Mouse (Mus musculus): ENCODE results near the gene Taldo1.

Taldo1 gene

GRCm38 (mm10) chr7:141423811-141424210 lies 31.8 kb downstream of the Taldo1 start:
- DNase-seq (ENCODE audit: low spot score in 2 of 2) = no peak

- DNase-seq (ENCODE audit: low spot score in 2 of 2) = no peak
Measured at GRCm38 (mm10) chr7:141426948-141427730, 35.1 kb downstream of the Taldo1 start.

- no peak for DNase-seq (ENCODE audit: low spot score in 2 of 2)
Measured at GRCm38 (mm10) chr7:141428701-141429100, 36.7 kb downstream of the Taldo1 start.

GRCm38 (mm10) chr7:141429310-141429709 lies 37.3 kb downstream of the Taldo1 start, which contains the start of gene Cend1:
Gene Cend1, minus strand, starts transcription at chr7:141429491.
- peak; percentile 73 to 79 for DNase-seq (ENCODE audit: low spot score in 2 of 2)

- no peak for DNase-seq (ENCODE audit: low spot score in 2 of 2)
Measured at GRCm38 (mm10) chr7:141429840-141430584, 38.0 kb downstream of the Taldo1 start.

GRCm38 (mm10) chr7:141430585-141431240 lies 38.7 kb downstream of the Taldo1 start:
- DNase-seq (ENCODE audit: low spot score in 2 of 2) = no peak

- DNase-seq (ENCODE audit: low spot score in 2 of 2) = no peak
Measured at GRCm38 (mm10) chr7:141431434-141432185, 39.6 kb downstream of the Taldo1 start.

- no peak for DNase-seq (ENCODE audit: low spot score in 2 of 2)
Measured at GRCm38 (mm10) chr7:141432186-141432611, 40.2 kb downstream of the Taldo1 start.

- no peak for DNase-seq (ENCODE audit: low spot score in 2 of 2)
Measured at GRCm38 (mm10) chr7:141432741-141433516, 40.9 kb downstream of the Taldo1 start.

- no peak for DNase-seq (ENCODE audit: low spot score in 2 of 2)
Measured at GRCm38 (mm10) chr7:141433517-141434400, 41.8 kb downstream of the Taldo1 start.

- DNase-seq (ENCODE audit: low spot score in 2 of 2) = peak in 1 of 2 experiments; percentile 55
Measured at GRCm38 (mm10) chr7:141434464-141434863, 42.5 kb downstream of the Taldo1 start.

GRCm38 (mm10) chr7:141435129-141435855 lies 43.3 kb downstream of the Taldo1 start:
- no peak for DNase-seq (ENCODE audit: low spot score in 2 of 2)

- no peak for DNase-seq (ENCODE audit: low spot score in 2 of 2)
Measured at GRCm38 (mm10) chr7:141435856-141436522, 44.0 kb downstream of the Taldo1 start.

GRCm38 (mm10) chr7:141436523-141436892 lies 44.5 kb downstream of the Taldo1 start:
- DNase-seq (ENCODE audit: low spot score in 2 of 2) = no peak

GRCm38 (mm10) chr7:141437178-141438120 lies 45.5 kb downstream of the Taldo1 start, which contains the start of gene Slc25a22:
Gene Slc25a22, minus strand, starts transcription at chr7:141437892.
- peak; percentile 61 to 68 for DNase-seq (ENCODE audit: low spot score in 2 of 2)

GRCm38 (mm10) chr7:141438201-141438968 lies 46.4 kb downstream of the Taldo1 start:
- no peak for DNase-seq (ENCODE audit: low spot score in 2 of 2)
